Mouse (Mus musculus): ENCODE measurements at regions not wholly inside any gene's neighbourhood (a gene's known extent, or its start where the extent isn't known, plus 50 kb on each side); places are given as distances from the start of the nearest gene placed in this dataset.

- no peak for TF ChIP-seq CTCF (conservative IDR thresholded peaks at IDR 0.05; ENCODE audit: low read length)
- no peak for TF ChIP-seq NANOG (IDR thresholded peaks at IDR 0.05; ENCODE audit: borderline replicate concordance, low read length)
Observed at GRCm38 (mm10) chr19:54470034-54470433, 426.1 kb downstream of the Adra2a start.
